Mouse (Mus musculus) left cerebral cortex, adult 11 months (tissue): Measurements from ENCODE around the gene Mzt1.

ENCODE experiments used
- DNase-seq: peaks from one replicate; pipeline ENCODE4 v3.0.0; 2022; ENCODE audit warnings: low spot score

The Mzt1 gene

GRCm38 (mm10) chr14:99010920-99011313, 35.0 kb downstream of the Mzt1 start:
- no peak for DNase-seq

GRCm38 (mm10) chr14:99010224-99010919, 35.6 kb downstream of the Mzt1 start:
- DNase-seq: no peak

- no peak for DNase-seq
These were observed 51.7 kb downstream of the Mzt1 start, which contains the start of gene Rpl36a-ps1 for GRCm38 (mm10) chr14:98994218-98994617. Gene Rpl36a-ps1 (minus strand): TSS chr14:98994318.

GRCm38 (mm10) chr14:98992482-98992881, 53.5 kb downstream of the Mzt1 start:
- DNase-seq: no peak

GRCm38 (mm10) chr14:98990636-98991035, 55.3 kb downstream of the Mzt1 start:
- no peak for DNase-seq

- no peak for DNase-seq
These were observed 56.1 kb downstream of the Mzt1 start for GRCm38 (mm10) chr14:98989818-98990217.
